Mouse (Mus musculus) neural tube, embryonic 15.5 days (tissue): ENCODE measurements around the gene Vamp5. TPM values are rescaled to one million over a fixed set of nuclear protein-coding genes. Genes with fewer than 3 reads are reported as not detected.

Experiments
- ATAC-seq: fragments of 200-750 bp; cut with Nextera tagmentation; 2 replicates; pipeline ENCODE4 v1.8.0; 2017; ENCODE audit warnings: mild to moderate bottlenecking, moderate TSS enrichment, moderate library complexity; ENCODE audit not compliant: low FRiP score
- H3K27ac ChIP-seq: fragments of 300-500 bp; sonication (generic); replicated peaks from 2 replicates; pipeline ENCODE4 v1.5.1; 2015; ENCODE audit warnings: mild to moderate bottlenecking, inconsistent platforms
- H3K27me3 ChIP-seq: fragments of 300-500 bp; sonication (generic); replicated peaks from 2 replicates; pipeline ENCODE4 v1.6.1; 2015; ENCODE audit warnings: inconsistent platforms
- H3K36me3 ChIP-seq: fragments of 300-500 bp; sonication (generic); 2 replicates; pipeline ENCODE4 v1.6.1; 2015; ENCODE audit warnings: inconsistent platforms
- H3K4me1 ChIP-seq: fragments of 300-500 bp; sonication (generic); 2 replicates; pipeline ENCODE4 v1.6.1; 2015; ENCODE audit warnings: inconsistent platforms
- H3K4me2 ChIP-seq: fragments of 300-500 bp; sonication (generic); 2 replicates; pipeline ENCODE4 v1.6.1; 2015; ENCODE audit warnings: inconsistent platforms, mild to moderate bottlenecking, moderate library complexity
- H3K4me3 ChIP-seq: fragments of 300-500 bp; sonication (generic); replicated peaks from 2 replicates; pipeline ENCODE4 v1.5.1; 2015; ENCODE audit warnings: mild to moderate bottlenecking, inconsistent platforms
- H3K9ac ChIP-seq: fragments of 300-500 bp; sonication (generic); replicated peaks from 2 replicates; pipeline ENCODE4 v1.6.1; 2015; ENCODE audit warnings: mild to moderate bottlenecking, inconsistent platforms
- H3K9me3 ChIP-seq: fragments of 300-500 bp; sonication (generic); replicated peaks from 2 replicates; pipeline ENCODE4 v1.6.1; 2016; ENCODE audit warnings: inconsistent platforms
- WGBS: fragments of 180-500 bp; shearing (Covaris S2); methylation state at CpG from one replicate; pipeline ENCODE4 v1.1.7; 2015; ENCODE audit warnings: mixed read lengths; 5-methylcytosine and 5-hydroxymethylcytosine counted together
- polyA plus RNA-seq: library from polyadenylated mRNA; unstranded; fragments of >200 nt; fragmentation: Nextera tagmentation; extraction: Ambion mirVana; gene quantifications from 2 replicates; pipeline ENCODE4 v1.2.1, GENCODE M21; 2015

Gene Vamp5
- polyA plus RNA-seq, 1 experiment from 2014 or later: 20.4 TPM

DNA sequence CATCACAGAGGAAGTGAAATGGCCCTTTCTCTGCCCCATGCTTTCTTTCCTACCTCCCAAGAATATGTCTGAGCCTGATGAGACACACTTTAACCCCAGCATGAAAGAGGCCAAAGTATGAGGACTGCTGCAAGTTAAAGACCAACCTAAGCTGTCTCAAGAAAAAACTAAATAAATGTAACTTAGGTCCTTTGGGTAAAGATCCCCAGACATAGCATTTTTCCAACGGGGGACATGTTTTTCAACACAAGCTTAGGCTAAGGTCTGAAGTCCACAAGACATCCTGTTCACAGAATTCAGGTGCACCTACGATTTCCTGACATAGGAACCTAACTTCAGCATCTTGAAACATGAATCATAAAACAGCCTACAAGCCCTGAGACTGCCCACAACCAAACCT is 30.1 kb downstream of the Vamp5 start:
- ATAC-seq: no peak
- H3K4me1 ChIP-seq: peaks cover 55% of the 10 kb centered on the region
- H3K9ac ChIP-seq: no peak overlapping the region
- no peak overlapping the region for H3K4me3 ChIP-seq
- H3K36me3 ChIP-seq: peaks cover 25% of the 10 kb centered on the region
- 96% methylated on average over 2 of the region's 2 CpGs for WGBS
- no peaks in the 10 kb centered on the region for H3K9me3 ChIP-seq
- no peak overlapping the region for H3K27ac ChIP-seq
- no peaks in the 10 kb centered on the region for H3K27me3 ChIP-seq
- H3K4me2 ChIP-seq: no peak overlapping the region

DNA sequence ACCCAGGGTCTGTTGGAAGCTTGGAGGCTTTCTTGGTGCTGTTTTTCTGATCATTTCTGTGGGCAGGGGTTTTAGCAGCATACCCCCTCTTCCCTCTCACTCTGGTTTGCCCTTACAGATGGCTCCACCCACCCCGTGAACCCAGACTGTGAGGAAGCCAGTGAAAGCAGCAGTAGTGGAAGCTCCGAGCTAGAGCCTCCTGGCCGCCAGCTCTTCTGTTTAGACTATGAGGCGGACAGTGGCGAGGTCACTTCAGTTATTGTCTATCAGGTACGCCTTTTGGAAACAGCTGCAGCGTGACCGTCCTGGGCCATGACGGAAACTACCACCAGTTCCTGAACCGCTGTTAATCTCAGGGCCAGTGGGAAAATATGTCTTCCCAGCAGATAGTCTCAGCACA is 31.9 kb downstream of the Vamp5 start:
- Histone ChIP-seq H3K27ac (no peak overlapping the region), H3K9ac (no peak overlapping the region), H3K4me3 (peak overlapping the region; percentile 71), H3K36me3 (peaks cover 25% of the 10 kb centered on the region), H3K9me3 (no peaks in the 10 kb centered on the region), H3K4me1 (peaks cover 53% of the 10 kb centered on the region), H3K27me3 (no peaks in the 10 kb centered on the region), H3K4me2 (peak overlapping the region; percentile 80)
- ATAC-seq: no peak
- 78% methylated on average over 10 of the region's 10 CpGs for WGBS

DNA sequence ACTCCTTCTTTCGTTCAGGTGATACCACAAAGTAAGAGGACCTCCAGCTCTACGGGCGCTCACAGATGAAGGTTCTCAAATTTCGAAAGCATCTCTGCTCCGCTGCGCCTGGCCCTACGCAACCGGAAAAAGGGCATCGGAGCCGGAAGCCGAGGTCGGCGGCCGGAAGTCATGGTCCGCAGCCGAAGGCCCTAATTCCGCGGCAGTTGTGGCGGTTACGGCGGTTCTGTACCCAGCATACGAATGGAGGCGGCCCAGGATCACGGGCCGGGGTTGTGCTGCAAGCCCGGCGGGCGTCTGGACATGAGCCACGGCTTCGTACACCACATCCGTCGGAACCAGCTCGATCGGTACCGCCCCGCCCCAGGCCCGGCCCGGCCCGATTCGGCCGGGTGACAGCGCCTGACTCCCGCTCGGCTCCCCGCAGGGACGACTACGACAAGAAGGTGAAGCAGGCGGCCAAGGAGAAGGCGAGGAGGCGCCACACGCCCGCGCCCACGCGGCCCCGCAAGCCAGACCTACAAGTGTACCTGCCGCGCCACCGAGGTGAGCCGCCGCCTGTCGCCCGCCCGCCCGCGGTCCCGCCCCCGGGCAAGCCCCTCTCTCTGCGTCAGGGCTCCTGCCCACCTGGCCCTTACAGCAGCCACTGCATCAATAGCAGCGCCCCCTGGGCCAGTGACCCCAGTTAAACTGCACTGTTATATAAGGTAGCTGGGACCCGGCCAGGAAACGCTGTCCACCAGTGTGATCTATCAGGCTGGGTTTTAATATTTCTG is 32.9 kb downstream of the Vamp5 start, which contains the start of gene 0610030E20Rik:
Gene 0610030E20Rik, plus strand, starts transcription at position 152 of the 776 bp plus-strand sequence.
- peak within 1 kb of the TSS; percentile 72 for H3K9ac ChIP-seq
- peaks cover 25% of the 10 kb centered on the region for H3K36me3 ChIP-seq
- under 1% methylated on average over 72 of the region's 72 CpGs for WGBS
- peak within 1 kb of the TSS; percentile 88 for H3K27ac ChIP-seq
- H3K4me2 ChIP-seq: peak within 1 kb of the TSS; percentile 80
- H3K4me3 ChIP-seq: peak within 1 kb of the TSS; percentile 71
- no peaks in the 10 kb centered on the region for H3K9me3 ChIP-seq
- peaks cover 54% of the 10 kb centered on the region for H3K4me1 ChIP-seq
- no peaks in the 10 kb centered on the region for H3K27me3 ChIP-seq
- peak; percentile 74 for ATAC-seq

DNA sequence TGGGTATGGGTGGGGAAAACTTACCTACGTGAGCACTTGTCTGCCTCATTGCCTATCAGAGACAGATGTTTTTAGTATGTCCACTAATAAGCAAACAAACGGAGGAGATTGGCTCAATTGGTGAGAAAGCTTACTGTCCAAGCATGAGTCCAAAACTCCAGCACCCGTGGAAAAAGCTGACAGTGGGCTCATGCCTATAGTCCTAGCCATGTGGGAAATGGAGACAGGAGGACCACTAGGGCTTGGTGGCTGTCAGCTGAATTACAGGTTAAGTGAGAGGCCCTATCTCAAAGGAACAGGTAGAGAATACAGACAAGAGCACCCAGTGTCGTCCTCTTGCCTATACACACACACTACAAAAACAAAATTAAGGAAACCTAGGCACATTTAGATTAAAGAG is 34.0 kb downstream of the Vamp5 start:
- no peak overlapping the region for H3K9ac ChIP-seq
- 0 out of 2 replicates have a peak overlapping the region, but pooled peaks have one; percentile 80 for H3K4me2 ChIP-seq
- H3K9me3 ChIP-seq: no peaks in the 10 kb centered on the region
- H3K27me3 ChIP-seq: no peaks in the 10 kb centered on the region
- H3K36me3 ChIP-seq: peaks cover 25% of the 10 kb centered on the region
- peaks cover 52% of the 10 kb centered on the region for H3K4me1 ChIP-seq
- no peak overlapping the region for H3K27ac ChIP-seq
- no peak for ATAC-seq
- no peak overlapping the region for H3K4me3 ChIP-seq
- WGBS: 85% methylated on average over 4 of the region's 4 CpGs

DNA sequence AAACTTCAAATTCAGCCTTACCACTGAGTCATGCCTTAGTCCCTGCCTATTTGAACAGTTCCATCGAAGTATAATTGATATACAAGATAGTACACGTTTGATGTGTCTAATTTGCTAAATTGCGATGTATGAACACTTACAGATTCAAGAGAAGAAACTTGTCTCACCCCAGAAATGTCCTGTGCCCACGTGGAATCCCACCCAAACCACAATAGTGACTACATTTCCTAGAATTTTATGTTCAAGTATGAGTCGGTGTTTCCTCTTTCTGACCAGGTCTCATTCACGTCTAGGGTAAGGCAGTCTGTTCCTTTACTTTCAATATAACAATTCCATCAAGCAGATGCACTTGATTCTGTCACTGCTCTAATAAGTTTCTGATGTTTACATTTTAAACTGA is 34.6 kb downstream of the Vamp5 start:
- no peak for ATAC-seq
- Histone ChIP-seq H3K4me3 (peak overlapping the region; percentile 95), H3K36me3 (peaks cover 22% of the 10 kb centered on the region), H3K9ac (no peak overlapping the region; the same call in 1 of the 2 replicates), H3K4me1 (peaks cover 47% of the 10 kb centered on the region), H3K27me3 (no peaks in the 10 kb centered on the region), H3K4me2 (peak overlapping the region; percentile 77), H3K9me3 (no peaks in the 10 kb centered on the region), H3K27ac (peak overlapping the region; percentile 78; the same call in 1 of the 2 replicates)
- 53% methylated on average over 6 of the region's 6 CpGs for WGBS

DNA sequence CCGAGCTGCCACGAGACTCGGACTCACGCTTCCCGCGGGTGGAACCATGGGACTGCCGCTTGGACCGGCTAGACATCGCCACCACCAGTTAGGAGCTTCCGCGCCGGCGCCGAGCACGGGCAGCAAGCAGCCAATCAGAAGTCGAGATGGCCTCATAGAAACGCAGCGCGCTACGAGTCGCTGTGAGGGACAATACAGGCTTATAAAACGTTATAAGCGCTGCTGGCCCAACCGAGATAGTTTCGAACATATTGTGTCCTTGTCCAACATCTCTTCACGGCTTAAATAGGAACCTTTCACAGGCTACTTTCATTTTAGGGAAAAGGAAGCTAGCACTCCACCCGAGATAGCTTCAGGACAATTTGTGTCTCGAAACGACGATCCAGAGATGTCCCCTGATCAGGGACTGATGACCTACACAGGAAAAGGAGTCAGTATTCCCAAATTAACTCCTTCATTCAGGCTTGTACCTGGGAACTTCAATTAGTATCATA is 35.1 kb downstream of the Vamp5 start, which contains the start of gene Usp39:
Gene Usp39, minus strand, starts transcription at position 111 of the 494 bp plus-strand sequence.
- H3K9ac ChIP-seq: peak within 1 kb of the TSS; percentile 92
- WGBS: under 1% methylated on average over 30 of the region's 30 CpGs

DNA sequence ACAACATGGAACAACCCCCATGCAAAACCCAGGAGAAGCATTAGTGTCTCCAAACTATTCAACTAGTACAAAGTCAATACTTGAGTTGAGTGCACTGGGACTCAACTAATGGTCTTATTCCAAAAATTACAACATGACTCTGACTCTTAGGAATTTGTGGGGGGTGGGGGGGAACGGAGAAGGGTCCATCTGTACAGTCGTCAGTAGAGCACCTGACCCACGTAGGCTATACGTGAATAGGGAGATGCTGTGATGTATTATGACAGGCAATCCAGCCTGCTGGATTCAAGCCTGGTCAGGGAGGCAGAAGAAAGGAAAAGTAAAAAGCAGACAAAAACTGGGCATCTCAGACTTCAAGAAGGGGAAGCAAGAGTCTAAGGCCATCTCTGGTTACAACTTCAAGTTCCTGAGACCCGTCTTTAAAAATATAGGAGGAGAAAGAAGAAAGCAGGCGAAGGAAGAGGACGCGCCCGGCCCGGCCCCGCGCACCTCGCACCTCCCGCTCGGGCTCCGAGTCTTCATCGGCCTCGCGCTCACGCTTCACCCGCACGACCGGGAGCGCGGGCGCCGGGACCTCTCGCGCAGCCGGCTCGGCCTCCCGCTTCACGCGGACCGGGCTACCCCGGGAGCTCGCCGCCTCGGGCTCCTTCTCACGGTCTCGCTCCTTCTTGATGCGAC is 35.7 kb downstream of the Vamp5 start:
- peak overlapping the region; percentile 77 for H3K27ac ChIP-seq
- H3K4me2 ChIP-seq: peak overlapping the region; percentile 77
- H3K9ac ChIP-seq: peak overlapping the region; percentile 92
- H3K4me3 ChIP-seq: peak overlapping the region; percentile 95
- H3K4me1 ChIP-seq: peaks cover 45% of the 10 kb centered on the region
- no peaks in the 10 kb centered on the region for H3K27me3 ChIP-seq
- no peaks in the 10 kb centered on the region for H3K9me3 ChIP-seq
- H3K36me3 ChIP-seq: peaks cover 13% of the 10 kb centered on the region; the same call in 1 of the 2 replicates
- under 1% methylated on average over 42 of the region's 42 CpGs for WGBS
- peak; percentile 46 for ATAC-seq

More for the DNA sequence above, 35.1 kb downstream of the Vamp5 start, which contains the start of gene Usp39:
- Histone ChIP-seq H3K9me3 (no peaks in the 10 kb centered on the region), H3K27ac (peak within 1 kb of the TSS; percentile 78), H3K36me3 (peaks cover 18% of the 10 kb centered on the region; the same call in 1 of the 2 replicates), H3K4me2 (peak within 1 kb of the TSS; percentile 77), H3K4me1 (peaks cover 47% of the 10 kb centered on the region), H3K27me3 (no peaks in the 10 kb centered on the region), H3K4me3 (peak within 1 kb of the TSS; percentile 95)
- peak; percentile 84 for ATAC-seq

DNA sequence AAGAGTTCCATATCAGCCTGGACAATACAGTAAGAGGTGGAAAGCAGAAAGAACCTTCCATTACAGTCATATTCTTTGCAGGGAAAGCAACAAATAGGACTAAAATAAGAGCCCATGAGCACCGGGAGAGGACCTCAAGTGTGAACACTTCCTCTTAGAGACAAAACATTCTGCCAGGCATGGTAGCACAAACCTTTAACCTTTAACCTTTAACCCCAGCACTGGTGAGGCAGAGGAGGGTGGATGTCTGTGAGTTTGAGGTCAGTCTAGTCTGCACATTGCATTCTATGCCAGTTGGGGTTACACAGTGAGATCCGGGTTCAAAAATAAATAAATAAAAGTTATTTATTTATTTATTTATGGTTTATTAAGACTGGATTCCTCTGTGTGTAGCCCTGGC is 39.8 kb downstream of the Vamp5 start:
- Histone ChIP-seq H3K4me2 (no peak overlapping the region), H3K27ac (no peak overlapping the region), H3K9ac (no peak overlapping the region), H3K4me1 (peaks cover 14% of the 10 kb centered on the region), H3K27me3 (no peaks in the 10 kb centered on the region), H3K36me3 (peaks cover 40% of the 10 kb centered on the region), H3K9me3 (no peaks in the 10 kb centered on the region), H3K4me3 (no peak overlapping the region)
- 73% methylated on average over 2 of the region's 2 CpGs for WGBS
- no peak for ATAC-seq

DNA sequence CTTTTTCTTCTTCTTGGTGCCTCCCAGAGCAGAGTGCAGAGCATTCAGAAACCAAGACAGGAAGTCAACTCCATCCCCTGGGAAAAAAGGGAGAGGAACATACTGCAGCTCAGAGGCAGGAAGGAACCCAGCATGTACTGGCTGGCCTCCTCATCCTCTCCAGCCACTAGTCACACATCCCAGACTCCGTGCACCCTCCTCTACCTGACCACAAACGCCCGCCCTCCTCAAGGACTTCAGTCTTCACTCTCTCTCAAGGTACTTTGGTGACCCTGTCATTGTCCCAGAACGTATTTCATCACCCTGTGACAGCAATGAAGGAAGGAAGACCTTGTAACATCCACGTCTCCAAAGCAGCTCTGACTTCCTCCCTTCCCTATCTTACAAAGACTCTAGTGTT is 47.2 kb downstream of the Vamp5 start:
- H3K4me2 ChIP-seq: no peak overlapping the region
- H3K4me1 ChIP-seq: no peaks in the 10 kb centered on the region
- ATAC-seq: no peak
- H3K36me3 ChIP-seq: peaks cover 87% of the 10 kb centered on the region
- no peak overlapping the region for H3K9ac ChIP-seq
- H3K27ac ChIP-seq: no peak overlapping the region
- no peak overlapping the region for H3K4me3 ChIP-seq
- 85% methylated on average over 5 of the region's 5 CpGs for WGBS
- no peaks in the 10 kb centered on the region for H3K27me3 ChIP-seq
- no peaks in the 10 kb centered on the region for H3K9me3 ChIP-seq

DNA sequence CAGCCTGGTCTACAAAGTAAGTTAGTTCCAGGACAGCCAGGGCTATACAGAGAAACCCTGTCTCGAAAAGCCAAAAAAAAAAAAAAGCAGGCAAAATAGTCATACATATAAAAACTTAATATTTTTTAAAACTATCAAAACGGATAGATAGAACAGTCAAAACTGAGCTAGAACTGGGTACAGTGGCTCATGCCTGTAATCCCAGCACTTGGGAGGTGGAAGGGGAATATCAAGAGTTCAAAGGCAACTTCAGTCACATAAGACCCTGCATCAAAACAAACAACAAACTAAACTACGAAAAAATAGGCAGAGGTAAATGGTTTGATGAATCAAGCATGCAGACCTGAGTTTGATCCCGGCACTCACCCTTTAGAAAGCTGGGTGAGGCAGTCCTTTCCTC is 50.1 kb downstream of the Vamp5 start:
- H3K36me3 ChIP-seq: peaks cover 83% of the 10 kb centered on the region
- 89% methylated on average over 4 of the region's 4 CpGs for WGBS

DNA sequence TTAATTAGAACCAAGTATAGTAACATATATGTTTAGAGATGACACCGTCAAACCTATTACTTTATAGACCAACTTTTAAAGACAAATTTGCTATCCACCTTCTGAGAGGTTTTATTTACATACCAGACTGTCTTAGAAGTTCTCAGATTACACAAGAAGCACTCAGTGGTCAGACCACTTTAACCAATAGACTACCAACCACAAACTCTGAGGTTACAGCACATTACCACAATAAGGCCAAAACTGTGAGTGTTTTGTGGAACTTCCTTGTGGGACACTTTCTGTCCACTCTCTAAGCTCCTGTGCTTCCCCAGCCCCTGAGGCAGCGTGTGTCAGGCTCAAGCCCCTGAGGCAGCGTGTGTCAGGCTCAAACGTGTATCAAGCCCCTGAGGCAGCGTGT is 51.2 kb downstream of the Vamp5 start:
- no peak for ATAC-seq
- H3K36me3 ChIP-seq: peaks cover 83% of the 10 kb centered on the region
- WGBS: 95% methylated on average over 5 of the region's 5 CpGs

More for the DNA sequence above, 50.1 kb downstream of the Vamp5 start:
- Histone ChIP-seq H3K27ac (no peak overlapping the region), H3K9me3 (no peaks in the 10 kb centered on the region), H3K4me1 (no peaks in the 10 kb centered on the region), H3K4me3 (no peak overlapping the region), H3K27me3 (no peaks in the 10 kb centered on the region), H3K4me2 (no peak overlapping the region), H3K9ac (no peak overlapping the region)
- no peak for ATAC-seq

More for the DNA sequence above, 51.2 kb downstream of the Vamp5 start:
- Histone ChIP-seq H3K4me2 (no peak overlapping the region), H3K4me1 (no peaks in the 10 kb centered on the region), H3K4me3 (no peak overlapping the region), H3K27ac (no peak overlapping the region), H3K27me3 (no peaks in the 10 kb centered on the region), H3K9me3 (no peaks in the 10 kb centered on the region), H3K9ac (no peak overlapping the region)
